ENCODE assay signal across 10 mouse cellular contexts in genomic region chr1:91464436-91464835, GRCm38 (mm10). TPM values are rescaled to one million over a fixed set of nuclear protein-coding genes. Genes with fewer than 3 reads are reported as not detected.
A peak's percentile ranks its signal among the peaks of the same experiment; 100 is the strongest.
DNase-seq lines count a peak whose midpoint lies in the region; ATAC-seq and TF ChIP-seq lines count a peak whose summit lies in the region.
"Had no signal": no experiment of that assay in that cellular context is flagged by ENCODE, and none has a peak within 500 bp of the region (broad histone marks: within the 10 kb centered on the region; RNA-seq: fewer than 3 reads in every experiment).

No protein-coding gene starts in this region.

- TF ChIP-seq POLR2A in brain, embryonic 14.5 days (IDR thresholded peaks at IDR 0.05; ENCODE audit: borderline replicate concordance, extremely low read depth, insufficient read depth, insufficient read length, poor library complexity, severe bottlenecking) = no peak

- no peak for TF ChIP-seq CTCF in brain, embryonic 14.5 days (IDR thresholded peaks at IDR 0.05; ENCODE audit: borderline replicate concordance, extremely low read depth, insufficient read depth, insufficient read length)

- peak; percentile 72 for DNase-seq in kidney, adult 11 months
- DNase-seq in kidney, postnatal 14 days = no peak
- peak; percentile 31 for DNase-seq in MN1 (ENCODE audit: low spot score)
- peak; percentile 71 for DNase-seq in brain, embryonic 14.5 days (ENCODE audit: low read depth)
- DNase-seq in kidney, postnatal 10 days = peak; percentile 65
- DNase-seq in urinary bladder, postnatal 25 days (ENCODE audit: low spot score) = no peak
- DNase-seq: heart, postnatal 4 days; thymus, postnatal 36 days had no signal

- no peak for ATAC-seq in inflammation-experienced regulatory T-cells, adult 6 months
- ATAC-seq: midbrain, embryonic 16.5 days had no signal

RNA-seq across cellular contexts. Expression of gene Per2, which starts 5.3 kb away (rescaled TPM):
- polyA plus RNA-seq in brain, embryonic 14.5 days (2012; rRNA removed) = 8.9 and 9.4 TPM in 2 replicates
- 1 to 10 TPM in 2 of 3 experiments, under 1 TPM in 1; 0.69 to 1.6 (median 1.2) TPM for polyA plus RNA-seq in inflammation-experienced regulatory T-cells, adult 6 months (2017; shearing (Covaris generic))

RNA-seq across cellular contexts. Expression of gene Traf3ip1, which starts 30.0 kb away (rescaled TPM):
- 18.3 and 20.1 TPM in 2 replicates for polyA plus RNA-seq in brain, embryonic 14.5 days (2012; rRNA removed)
- 1 to 10 TPM; 3.3 to 4.8 (median 3.3) TPM for polyA plus RNA-seq in inflammation-experienced regulatory T-cells, adult 6 months (2017; shearing (Covaris generic))

RNA-seq across cellular contexts. Expression of gene Hes6, which starts 50.6 kb away (rescaled TPM):
- polyA plus RNA-seq in brain, embryonic 14.5 days (2012; rRNA removed) = 144 and 245 TPM in 2 replicates
- polyA plus RNA-seq in inflammation-experienced regulatory T-cells, adult 6 months (2017; shearing (Covaris generic)) = 10 to 100 TPM; 11.0 to 13.3 (median 11.4) TPM

Comparison
In these comparisons a context has a peak if more than half of its experiments do, and no peak if none do; other contexts are left out.
1. DNase-seq: peak in kidney, adult 11 months (single experiment), MN1 (single experiment), brain, embryonic 14.5 days (single experiment) and kidney, postnatal 10 days (single experiment); none in kidney, postnatal 14 days (single experiment) and urinary bladder, postnatal 25 days (single experiment).
2. RNA of gene Hes6, which starts 50.6 kb away (polyA plus RNA-seq): 144 to 245 TPM in brain, embryonic 14.5 days; 11.0 to 13.3 TPM in inflammation-experienced regulatory T-cells, adult 6 months; every median in the first group is over 10 times any median in the second.